Mouse (Mus musculus): ENCODE measurements around the gene Ccdc62. TPM values are rescaled to one million over a fixed set of nuclear protein-coding genes. Genes with fewer than 3 reads are reported as not detected.

Ccdc62 gene
- total RNA-seq, 2 experiments from 2014 or later = 2.6 to 4.5 TPM

DNA sequence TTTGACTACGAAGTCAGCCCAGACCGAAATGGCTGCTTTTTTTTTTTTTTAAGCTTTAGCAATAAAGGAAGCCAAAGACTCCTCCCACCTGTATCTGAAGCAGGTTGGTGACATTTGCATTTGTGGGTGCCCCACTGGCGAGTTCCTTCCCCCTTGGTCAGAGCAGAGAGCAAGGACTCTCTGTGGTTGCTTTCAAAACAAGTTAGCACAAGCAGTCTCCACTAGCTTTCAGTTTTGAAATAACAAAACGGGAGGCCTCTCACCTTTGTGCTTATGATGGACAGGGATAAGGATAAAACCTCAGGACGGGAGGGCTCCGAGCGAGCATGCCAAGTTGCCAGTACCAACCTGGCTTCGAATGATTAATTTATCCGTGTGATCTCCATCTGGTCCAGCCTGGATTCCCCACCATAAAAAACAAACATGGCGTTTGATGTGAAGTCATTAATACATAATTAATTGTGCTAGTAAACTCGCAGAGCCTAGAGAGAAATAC is 44.2 kb downstream of the Ccdc62 start:
- Histone ChIP-seq H3K27ac (peak overlapping the region; percentile 61; the same call in 1 of the 2 replicates), H3K4me3 (peak overlapping the region; percentile 82)
- TF ChIP-seq CTCF (conservative IDR thresholded peaks at IDR 0.05) = no peak
- no peak for DNase-seq (ENCODE audit: low spot score in 2 of 2)

DNA sequence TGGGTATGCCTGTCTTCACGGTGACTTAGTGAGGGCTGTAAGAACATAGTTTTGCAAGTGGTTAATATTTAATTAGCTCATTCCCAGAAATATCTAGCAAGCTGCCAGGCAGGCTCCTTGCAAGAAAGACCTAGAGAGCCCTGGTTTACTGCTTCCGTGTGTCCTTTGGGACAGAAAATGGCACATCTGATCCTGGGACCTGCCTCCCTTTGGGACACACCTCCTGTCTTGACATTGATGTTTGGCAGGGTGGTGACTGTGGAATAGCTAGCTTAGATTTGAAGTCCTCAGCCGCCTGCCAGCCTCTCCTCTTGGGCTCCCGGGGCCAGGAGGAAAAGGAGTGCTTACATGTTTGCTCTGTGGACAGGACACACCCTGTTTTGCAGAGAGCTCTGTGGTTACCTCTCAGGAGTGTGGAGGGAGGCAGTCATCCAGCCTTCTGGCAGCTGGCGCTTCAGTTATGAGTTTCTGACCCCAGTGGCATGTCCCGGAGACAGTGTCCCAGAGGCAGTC is 45.2 kb downstream of the Ccdc62 start:
- H3K4me3 ChIP-seq = peak overlapping the region; percentile 82; the same call in 1 of the 2 replicates
- peak overlapping the region; percentile 46; the same call in 1 of the 2 replicates for H3K27ac ChIP-seq
- TF ChIP-seq CTCF (conservative IDR thresholded peaks at IDR 0.05) = no peak
- DNase-seq (ENCODE audit: low spot score in 2 of 2) = no peak

DNA sequence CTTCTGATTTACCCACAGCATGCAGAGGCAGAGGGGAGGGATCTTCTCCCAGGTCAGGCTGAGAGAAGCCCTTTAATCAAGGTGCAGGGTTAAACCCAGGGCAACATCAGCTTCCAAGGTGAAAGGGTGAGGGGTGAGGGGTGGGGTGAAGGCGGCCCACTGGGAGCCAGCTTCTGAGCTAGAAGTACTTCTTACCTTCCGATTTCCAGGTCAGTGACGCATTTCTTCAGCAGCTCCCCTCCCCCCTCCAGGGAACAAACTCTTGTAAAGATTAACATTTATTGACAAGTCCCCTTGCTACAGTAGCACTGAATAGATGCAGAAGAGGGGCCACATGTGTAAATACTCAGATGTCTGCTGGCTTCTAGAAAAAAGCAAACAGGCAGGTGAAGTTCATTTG is 46.8 kb downstream of the Ccdc62 start:
- no peak overlapping the region for H3K27ac ChIP-seq
- no peak for DNase-seq (ENCODE audit: low spot score in 2 of 2)
- H3K4me3 ChIP-seq = no peak overlapping the region
- no peak for TF ChIP-seq CTCF (conservative IDR thresholded peaks at IDR 0.05)

DNA sequence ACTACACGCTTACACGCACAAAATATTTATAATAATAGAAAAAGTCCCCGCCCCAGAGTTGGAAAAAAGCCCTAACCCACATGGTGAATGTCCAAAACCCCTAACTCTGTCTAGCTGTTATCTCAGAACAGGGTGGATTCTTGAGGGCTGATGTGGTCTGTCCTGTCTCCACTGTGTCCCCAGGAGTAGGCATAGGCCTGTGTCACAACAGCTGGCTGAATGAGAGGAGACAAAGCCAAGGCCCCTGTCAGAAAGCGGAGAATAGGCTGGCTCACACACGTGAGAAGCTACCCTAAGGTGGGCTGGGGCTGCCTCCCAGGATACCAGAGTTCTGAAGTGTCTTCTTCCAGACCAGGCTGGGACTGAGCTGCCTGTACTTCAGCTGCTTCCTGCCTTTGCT is 47.7 kb downstream of the Ccdc62 start:
- no peak for TF ChIP-seq CTCF (conservative IDR thresholded peaks at IDR 0.05)
- Histone ChIP-seq H3K4me3 (no peak overlapping the region), H3K27ac (peak overlapping the region; percentile 3; the same call in 1 of the 2 replicates)
- DNase-seq (ENCODE audit: low spot score in 2 of 2) = no peak

DNA sequence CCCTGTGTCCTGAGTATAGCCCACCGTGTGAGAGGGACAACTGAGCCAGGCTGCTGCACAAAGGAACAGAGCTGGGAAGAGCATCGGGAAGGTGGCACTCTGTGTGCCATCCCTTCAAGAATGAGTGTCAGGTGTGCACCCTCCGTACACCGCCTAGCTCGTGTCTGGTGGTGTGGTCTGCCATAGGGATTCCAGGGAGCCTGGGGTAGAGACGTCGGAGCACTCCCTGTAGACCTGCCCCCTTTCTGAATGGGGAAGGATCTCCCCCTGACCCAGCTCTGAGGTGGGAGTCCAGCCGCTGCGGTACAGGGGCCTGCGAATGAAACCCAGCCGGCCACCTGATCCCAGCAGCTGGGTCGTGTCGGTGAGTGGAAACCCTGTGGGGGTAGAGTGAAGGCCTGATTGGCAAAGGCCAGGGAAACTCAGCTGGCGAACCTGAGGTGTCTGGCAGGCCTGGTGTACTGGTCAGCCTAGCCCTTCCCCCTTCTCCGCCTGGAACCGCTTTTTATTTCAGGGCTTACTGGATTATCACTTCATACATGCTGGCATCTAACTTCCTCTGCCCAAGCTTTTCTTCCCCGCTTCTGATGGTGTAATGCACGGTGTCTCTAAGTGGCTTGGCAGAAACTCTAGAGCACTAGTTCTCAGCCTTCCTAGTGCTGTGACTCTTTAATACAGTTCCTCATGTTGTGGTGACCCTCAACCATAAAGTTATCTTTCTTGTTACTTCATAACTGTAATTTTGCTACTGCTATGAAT is 48.9 kb downstream of the Ccdc62 start:
- DNase-seq (ENCODE audit: low spot score in 2 of 2) = no peak
- TF ChIP-seq CTCF (conservative IDR thresholded peaks at IDR 0.05) = no peak
- H3K4me3 ChIP-seq = no peak overlapping the region
- peak overlapping the region; percentile 81 for H3K27ac ChIP-seq

DNA sequence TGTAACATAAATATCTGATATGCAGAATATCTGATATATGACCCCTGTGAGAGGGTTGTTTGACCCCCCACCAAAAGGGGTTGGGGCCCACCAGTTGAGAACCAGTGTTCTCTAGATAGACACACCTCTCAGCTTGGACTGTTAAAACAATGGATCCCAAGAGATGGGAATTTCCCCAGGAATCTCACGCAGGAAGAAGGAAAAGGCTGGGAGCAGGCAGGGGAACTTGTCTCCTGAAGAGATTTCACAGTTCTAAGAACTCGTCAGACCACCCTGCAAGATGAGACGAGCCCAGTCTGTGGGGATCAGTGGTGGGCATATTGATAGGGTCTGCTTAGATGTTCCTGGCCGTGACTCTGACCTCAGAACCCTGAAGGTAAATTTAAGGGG is 49.5 kb downstream of the Ccdc62 start:
- Histone ChIP-seq H3K27ac (peak overlapping the region; percentile 81), H3K4me3 (no peak overlapping the region)
- no peak for DNase-seq (ENCODE audit: low spot score in 2 of 2)
- TF ChIP-seq CTCF (conservative IDR thresholded peaks at IDR 0.05) = no peak

DNA sequence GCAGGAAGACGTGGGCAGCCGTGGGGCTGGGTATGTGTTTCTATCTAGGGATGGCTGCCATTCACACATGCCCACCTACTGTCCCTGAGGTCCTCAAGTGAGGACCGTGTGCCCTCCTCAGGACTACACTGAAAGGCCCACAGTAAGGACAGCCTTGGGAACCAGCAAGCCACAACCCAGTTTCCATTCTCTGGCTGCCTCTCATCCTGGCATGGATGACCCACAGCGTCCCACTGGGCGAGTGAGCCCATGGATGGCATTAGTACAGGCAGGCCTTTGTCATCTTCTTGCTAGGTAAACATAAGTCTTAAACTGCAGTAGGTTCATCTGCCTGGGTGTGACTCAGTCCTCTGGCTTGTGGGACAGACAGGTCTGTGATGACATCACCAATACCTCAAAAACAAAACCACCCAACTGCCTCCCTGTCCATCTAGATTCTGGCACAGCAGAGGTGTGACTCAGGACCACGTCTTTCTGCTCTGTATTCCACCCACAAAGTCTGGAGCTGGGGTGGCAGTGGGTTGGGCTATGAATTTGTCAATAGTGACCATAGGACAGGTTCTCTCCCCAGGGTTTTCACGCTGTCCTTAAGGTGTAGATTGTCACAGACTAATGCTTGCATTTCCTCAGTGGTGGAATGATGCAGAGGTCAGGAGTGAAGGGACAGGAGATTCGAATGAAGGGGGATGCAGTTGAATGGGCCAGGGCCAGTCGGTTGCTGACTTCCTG is 50.2 kb downstream of the Ccdc62 start:
- no peak for DNase-seq (ENCODE audit: low spot score in 2 of 2)
- no peak overlapping the region for H3K4me3 ChIP-seq
- H3K27ac ChIP-seq = peak overlapping the region; percentile 81

DNA sequence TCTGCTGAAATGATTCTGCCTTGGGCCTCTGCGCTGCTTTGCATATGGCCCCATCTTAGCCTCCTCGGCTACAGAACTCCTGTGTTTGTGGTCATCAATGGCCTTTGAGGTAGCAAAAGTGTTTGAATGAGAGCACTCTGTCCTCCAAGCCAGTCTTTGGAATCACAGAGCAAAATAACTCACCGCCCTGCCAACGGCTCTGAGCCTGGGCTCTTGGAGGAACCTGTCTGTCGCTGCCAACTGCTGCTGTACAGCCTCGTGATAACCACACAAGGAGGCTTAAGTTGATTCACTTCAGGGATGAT is 50.7 kb downstream of the Ccdc62 start:
- no peak overlapping the region for H3K4me3 ChIP-seq
- no peak for TF ChIP-seq CTCF (conservative IDR thresholded peaks at IDR 0.05)
- H3K27ac ChIP-seq = peak overlapping the region; percentile 81
- DNase-seq (ENCODE audit: low spot score in 2 of 2) = no peak

More for the DNA sequence above, 50.2 kb downstream of the Ccdc62 start:
- no peak for TF ChIP-seq CTCF (conservative IDR thresholded peaks at IDR 0.05)

DNA sequence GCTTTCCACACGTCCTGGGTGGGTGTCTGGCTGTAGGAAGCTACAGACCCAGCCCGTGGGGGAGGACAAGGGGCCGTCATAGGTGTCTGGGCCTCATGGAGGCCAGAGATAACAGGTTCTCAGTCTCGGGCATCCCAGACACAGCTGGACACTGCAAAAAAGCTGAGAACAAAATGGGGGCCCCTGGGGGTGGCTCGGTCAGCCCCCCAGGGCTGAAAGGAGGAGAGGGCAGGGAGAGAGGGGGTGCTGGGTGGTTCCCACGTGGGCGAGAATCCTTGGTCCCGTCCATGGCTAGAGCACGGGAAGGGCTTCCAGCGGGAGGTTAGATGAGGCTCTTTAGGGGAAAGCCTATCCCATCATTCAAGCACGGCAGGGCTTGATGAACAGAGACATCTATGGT is 52.4 kb downstream of the Ccdc62 start:
- no peak for TF ChIP-seq CTCF (conservative IDR thresholded peaks at IDR 0.05)
- Histone ChIP-seq H3K4me3 (no peak overlapping the region), H3K27ac (no peak overlapping the region)
- no peak for DNase-seq (ENCODE audit: low spot score in 2 of 2)

DNA sequence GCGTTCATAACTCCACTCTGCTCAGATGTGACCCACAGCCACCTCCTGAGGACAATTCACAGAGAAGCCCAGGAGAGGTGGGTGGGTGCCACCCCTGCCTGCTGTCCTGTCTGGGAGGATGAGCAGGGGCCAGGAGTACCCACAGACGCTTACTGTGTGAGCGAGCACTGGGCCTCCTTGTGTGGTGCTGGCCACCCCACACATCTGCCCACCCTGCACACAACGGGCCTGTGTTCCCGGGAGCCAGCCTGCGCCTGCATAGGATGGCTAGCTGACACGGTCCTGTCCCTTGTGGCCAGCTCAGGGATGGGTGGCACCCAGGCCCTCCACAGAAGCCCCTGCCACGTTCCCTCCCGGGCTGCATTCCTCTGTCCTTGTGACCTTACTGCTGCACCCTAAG is 55.0 kb downstream of the Ccdc62 start:
- Histone ChIP-seq H3K27ac (peak overlapping the region; percentile 73), H3K4me3 (no peak overlapping the region)
- DNase-seq (ENCODE audit: low spot score in 2 of 2) = peak in 1 of 2 experiments; percentile 42
- peak; percentile 38 for TF ChIP-seq CTCF (conservative IDR thresholded peaks at IDR 0.05)

DNA sequence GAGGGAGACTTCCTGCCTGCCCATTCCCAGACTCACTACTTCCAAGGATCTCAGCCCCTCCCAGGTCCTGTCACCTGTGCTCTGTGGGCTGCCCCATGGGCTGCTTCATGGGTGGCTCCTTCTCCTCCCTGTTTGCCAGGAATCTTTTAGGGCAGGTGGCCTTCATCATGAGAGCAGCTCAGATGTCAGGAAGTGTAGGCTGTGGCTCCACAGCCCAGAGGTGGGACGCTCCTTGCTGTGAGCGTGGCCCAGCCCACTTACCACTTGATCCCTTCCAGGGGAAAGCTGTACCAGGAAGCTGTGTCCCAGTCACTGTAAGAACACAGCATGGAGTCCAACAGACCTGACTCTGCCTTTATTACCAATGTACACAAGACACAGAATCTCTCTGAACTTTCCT is 56.4 kb downstream of the Ccdc62 start:
- Histone ChIP-seq H3K4me3 (no peak overlapping the region), H3K27ac (no peak overlapping the region)
- no peak for DNase-seq (ENCODE audit: low spot score in 2 of 2)
- TF ChIP-seq CTCF (conservative IDR thresholded peaks at IDR 0.05) = no peak

DNA sequence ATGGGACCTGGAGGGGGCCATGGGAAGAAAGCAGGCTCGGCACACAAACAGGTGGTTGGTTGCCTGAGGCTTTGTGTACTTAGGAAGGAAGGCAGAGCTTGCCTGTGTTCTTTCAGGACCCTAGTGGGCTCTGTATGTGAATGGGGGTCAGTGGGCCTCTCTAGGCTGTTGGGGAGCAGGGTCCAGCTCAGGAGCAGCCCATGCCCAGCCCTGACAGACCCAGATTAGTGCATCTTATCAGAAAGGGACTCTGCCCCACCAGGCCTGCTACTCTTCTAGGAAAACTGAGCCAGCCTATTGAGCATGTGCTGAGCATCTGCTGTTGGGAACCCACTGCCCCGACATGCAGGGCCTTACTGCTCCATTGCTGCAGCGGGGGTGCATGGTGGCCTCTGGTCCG is 57.0 kb downstream of the Ccdc62 start:
- DNase-seq (ENCODE audit: low spot score in 2 of 2) = no peak
- no peak for TF ChIP-seq CTCF (conservative IDR thresholded peaks at IDR 0.05)
- H3K27ac ChIP-seq = no peak overlapping the region
- no peak overlapping the region for H3K4me3 ChIP-seq
